In genomic region chrX:16450496-16451078, GRCm38 (mm10) we compare ENCODE assay signal across 7 mouse cellular contexts.
A peak's percentile ranks its signal among the peaks of the same experiment; 100 is the strongest.
DNase-seq lines count a peak whose midpoint lies in the region; ATAC-seq lines count a peak whose summit lies in the region.

No protein-coding gene starts in this region.

- H3K9ac ChIP-seq in stomach, embryonic 16.5 days (ENCODE audit: low read length): no peak overlapping the region

- no peaks in the 10 kb centered on the region for H3K4me1 ChIP-seq in stomach, embryonic 16.5 days (ENCODE audit: control insufficient read depth, insufficient read depth, low read length)

- DNase-seq in 416B (ENCODE audit: low read depth): peak; percentile 32
- DNase-seq in Muller cell, postnatal 12 days (ENCODE audit: inconsistent ontology term): peak; percentile 32
- DNase-seq in embryo, embryonic 10 days (ENCODE audit: low spot score): peak; percentile 55
- DNase-seq in layer of hippocampus, adult 9-11 months: peak; percentile 14
- DNase-seq in mesoderm, embryonic 11.5 days (ENCODE audit: low read depth, low spot score): peak; percentile 20

- H3K27ac ChIP-seq in stomach, embryonic 16.5 days (ENCODE audit: low read length): no peak overlapping the region

- 3% methylated on average over 2 of the region's 2 CpGs for WGBS in stomach, embryonic 16.5 days

- 0 out of 2 replicates have a peak overlapping the region, but pooled peaks have one; percentile 27 for H3K4me2 ChIP-seq in stomach, embryonic 16.5 days (ENCODE audit: low read depth, low read length)

- H3K4me3 ChIP-seq in stomach, embryonic 16.5 days (replicated peaks; ENCODE audit: low read length): no peak overlapping the region

- peak; percentile 66 to 76; a peak in 3 of 4 replicates for ATAC-seq in hematopoietic stem cell, adult 5-6 weeks (replicated peaks in 1 of 2; ENCODE audit: insufficient read depth in 1 of 2, low FRiP score in 2 of 2, low TSS enrichment in 1 of 2, low read depth in 1 of 2, poor library complexity in 2 of 2, severe bottlenecking in 2 of 2)
- no peak for ATAC-seq in stomach, embryonic 16.5 days (ENCODE audit: insufficient read depth, low FRiP score)

- H3K27me3 ChIP-seq in stomach, embryonic 16.5 days (ENCODE audit: control insufficient read depth, insufficient read depth, low read length): no peaks in the 10 kb centered on the region

- no peaks in the 10 kb centered on the region for H3K9me3 ChIP-seq in stomach, embryonic 16.5 days (replicated peaks; ENCODE audit: control insufficient read depth, low read length)

- H3K36me3 ChIP-seq in stomach, embryonic 16.5 days (ENCODE audit: control insufficient read depth, insufficient read depth, low read length): no peaks in the 10 kb centered on the region
